Mouse (Mus musculus) left cerebral cortex, postnatal 10 days (tissue): ENCODE results near the gene Pkp4. TPM values are rescaled to one million over a fixed set of nuclear protein-coding genes. Genes with fewer than 3 reads are reported as not detected.

Source experiments
- DNase-seq, 2 experiments: peaks; one replicate each; pipeline ENCODE4 v3.0.0; 2021 to 2022; ENCODE audit warnings: low spot score in 2 of 2, mixed read lengths in 1 of 2; ENCODE audit errors: extremely low spot score in 1 of 2
- intact Hi-C: fragments of 180-260 bp; cut with DNase I; formaldehyde crosslinking; loops from one replicate; pipeline ENCODE4 v1.15.1; 2025
- total RNA-seq, 2 experiments: library from RNA; stranded (reverse); gene quantifications; 2 replicates each; pipeline ENCODE4 v1.2.3; 2021

Pkp4 gene
- total RNA-seq, 2 experiments from 2014 or later = 208 to 229 TPM

GRCm38 (mm10) chr2:59245098-59245388 lies 84.4 kb downstream of the Pkp4 start:
- intact Hi-C loops = loop anchor here (10.0 kb wide), 1 partner anchor 410 kb away; no protein-coding TSS in a partner anchor
- DNase-seq = no peak

- intact Hi-C loops = loop anchor here (10.0 kb wide), 1 partner anchor 414 kb away; no protein-coding TSS in a partner anchor
- no peak for DNase-seq
Measured at GRCm38 (mm10) chr2:59248806-59249205, 88.2 kb downstream of the Pkp4 start.

- intact Hi-C loops = no loop called here
- no peak for DNase-seq
Measured at GRCm38 (mm10) chr2:59252818-59253217, 92.2 kb downstream of the Pkp4 start.

- DNase-seq = no peak
- intact Hi-C loops = no loop called here
Measured at GRCm38 (mm10) chr2:59253435-59253834, 92.8 kb downstream of the Pkp4 start.

- intact Hi-C loops = no loop called here
- peak in 1 of 2 experiments; percentile 22 for DNase-seq
Measured at GRCm38 (mm10) chr2:59258821-59259231, 98.2 kb downstream of the Pkp4 start.

- DNase-seq = no peak
- intact Hi-C loops = no loop called here
Measured at GRCm38 (mm10) chr2:59259346-59259745, 98.7 kb downstream of the Pkp4 start.

GRCm38 (mm10) chr2:59261203-59261602 lies 100.6 kb downstream of the Pkp4 start:
- no peak for DNase-seq
- intact Hi-C loops = no loop called here

- intact Hi-C loops = no loop called here
- no peak for DNase-seq
Measured at GRCm38 (mm10) chr2:59266428-59266827, 105.8 kb downstream of the Pkp4 start.

GRCm38 (mm10) chr2:59271835-59272234 lies 111.2 kb downstream of the Pkp4 start:
- intact Hi-C loops = no loop called here
- DNase-seq = no peak

- intact Hi-C loops = no loop called here
- DNase-seq = no peak
Measured at GRCm38 (mm10) chr2:59272713-59273112, 112.1 kb downstream of the Pkp4 start.

- intact Hi-C loops = no loop called here
- no peak for DNase-seq
Measured at GRCm38 (mm10) chr2:59280914-59281562, 120.4 kb downstream of the Pkp4 start.

GRCm38 (mm10) chr2:59282966-59283365 lies 122.3 kb downstream of the Pkp4 start:
- intact Hi-C loops = no loop called here

GRCm38 (mm10) chr2:59284216-59284615 lies 123.6 kb downstream of the Pkp4 start:
- intact Hi-C loops = no loop called here
- DNase-seq = no peak

More at GRCm38 (mm10) chr2:59282966-59283365, 122.3 kb downstream of the Pkp4 start:
- DNase-seq = no peak

- DNase-seq = no peak
- intact Hi-C loops = no loop called here
Measured at GRCm38 (mm10) chr2:59284734-59285490, 124.3 kb downstream of the Pkp4 start.

- DNase-seq = no peak
- intact Hi-C loops = no loop called here
Measured at GRCm38 (mm10) chr2:59285581-59285980, 124.9 kb downstream of the Pkp4 start.

- peak; percentile 58 to 69 for DNase-seq
- intact Hi-C loops = no loop called here
Measured at GRCm38 (mm10) chr2:59286247-59286646, 125.6 kb downstream of the Pkp4 start.

- no peak for DNase-seq
- intact Hi-C loops = no loop called here
Measured at GRCm38 (mm10) chr2:59287630-59288029, 127.0 kb downstream of the Pkp4 start.

GRCm38 (mm10) chr2:59289411-59289810 lies 128.8 kb downstream of the Pkp4 start:
- intact Hi-C loops = no loop called here
- no peak for DNase-seq

- intact Hi-C loops = no loop called here
Measured at GRCm38 (mm10) chr2:59290391-59290790, 129.7 kb downstream of the Pkp4 start.

GRCm38 (mm10) chr2:59299831-59300230 lies 139.2 kb downstream of the Pkp4 start:
- DNase-seq = no peak
- intact Hi-C loops = no loop called here

More at GRCm38 (mm10) chr2:59290391-59290790, 129.7 kb downstream of the Pkp4 start:
- no peak for DNase-seq
